Mouse (Mus musculus): ENCODE measurements around the gene Npvf. TPM values are rescaled to one million over a fixed set of nuclear protein-coding genes. Genes with fewer than 3 reads are reported as not detected.

The Npvf gene
- total and polyA plus RNA-seq, 2 experiments from 2014 or later, result not detected

GRCm38 (mm10) chr6:50662925-50663583 lies 8.8 kb upstream of the Npvf start:
- Histone ChIP-seq H3K4me3 (ENCODE audit: low read depth, low read length) (no peak overlapping the region), H3K4me2 (ENCODE audit: low read depth, low read length) (no peak overlapping the region), H3K27ac (ENCODE audit: low read depth) (no peak overlapping the region), H3K27me3 (ENCODE audit: control insufficient read depth, insufficient read depth, low read length) (no peaks in the 10 kb centered on the region), H3K9ac (replicated peaks; ENCODE audit: low read depth, low read length) (no peak overlapping the region), H3K4me1 (ENCODE audit: control insufficient read depth, insufficient read depth) (no peaks in the 10 kb centered on the region), H3K36me3 (replicated peaks; ENCODE audit: control insufficient read depth, insufficient read depth, low read length) (no peaks in the 10 kb centered on the region), H3K9me3 (replicated peaks; ENCODE audit: control insufficient read depth, low read length) (no peaks in the 10 kb centered on the region)
- TF ChIP-seq EP300 (IDR thresholded peaks at IDR 0.05; ENCODE audit: low read depth) (no peak), CTCF (IDR thresholded peaks at IDR 0.05; ENCODE audit: low read depth) (no peak)
- 56% methylated on average over 12 of the region's 12 CpGs for WGBS
- DNase-seq (ENCODE audit: low spot score), result no peak
- no peak for ATAC-seq (ENCODE audit: insufficient read depth, low read depth)

- H3K9me3 ChIP-seq (replicated peaks; ENCODE audit: control insufficient read depth, low read length), result no peaks in the 10 kb centered on the region
- ATAC-seq (ENCODE audit: insufficient read depth, low read depth), result no peak
- no peak for TF ChIP-seq EP300 (IDR thresholded peaks at IDR 0.05; ENCODE audit: low read depth)
- TF ChIP-seq CTCF (IDR thresholded peaks at IDR 0.05; ENCODE audit: low read depth), result no peak
- no peak overlapping the region for H3K9ac ChIP-seq (replicated peaks; ENCODE audit: low read depth, low read length)
- no peaks in the 10 kb centered on the region for H3K4me1 ChIP-seq (ENCODE audit: control insufficient read depth, insufficient read depth)
- no peaks in the 10 kb centered on the region for H3K27me3 ChIP-seq (ENCODE audit: control insufficient read depth, insufficient read depth, low read length)
- no peaks in the 10 kb centered on the region for H3K36me3 ChIP-seq (replicated peaks; ENCODE audit: control insufficient read depth, insufficient read depth, low read length)
- no peak overlapping the region for H3K4me2 ChIP-seq (ENCODE audit: low read depth, low read length)
- WGBS, result 74% methylated on average over 7 of the region's 7 CpGs
- H3K4me3 ChIP-seq (ENCODE audit: low read depth, low read length), result no peak overlapping the region
- DNase-seq (ENCODE audit: low spot score), result no peak
- no peak overlapping the region for H3K27ac ChIP-seq (ENCODE audit: low read depth)
Observed at GRCm38 (mm10) chr6:50661729-50662128, 7.5 kb upstream of the Npvf start.

DNA sequence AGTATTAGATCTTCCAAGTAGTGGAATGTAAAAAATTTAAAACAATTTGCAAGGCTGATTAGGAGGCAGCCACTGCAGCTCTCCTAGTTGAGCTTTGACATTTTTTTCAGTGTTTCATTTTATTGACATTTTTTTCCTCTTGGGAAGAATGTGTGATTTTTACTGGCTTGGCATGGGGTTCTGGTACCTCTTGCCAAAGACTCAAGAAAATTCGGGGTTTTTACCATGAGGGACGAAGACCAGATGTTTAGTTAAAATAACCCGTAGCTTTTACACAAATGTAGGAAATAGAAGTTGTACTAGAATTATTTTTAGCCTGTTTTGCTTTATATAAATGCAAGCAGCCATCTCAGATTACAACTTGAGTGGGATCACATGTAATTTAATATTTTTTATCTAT lies 4.2 kb upstream of the Npvf start:
- 63% methylated on average over 3 of the region's 3 CpGs for WGBS

GRCm38 (mm10) chr6:50658018-50658417 lies 3.8 kb upstream of the Npvf start:
- Histone ChIP-seq H3K36me3 (replicated peaks; ENCODE audit: control insufficient read depth, insufficient read depth, low read length) (no peaks in the 10 kb centered on the region), H3K4me1 (ENCODE audit: control insufficient read depth, insufficient read depth) (no peaks in the 10 kb centered on the region), H3K4me3 (ENCODE audit: low read depth, low read length) (no peak overlapping the region), H3K9me3 (replicated peaks; ENCODE audit: control insufficient read depth, low read length) (no peaks in the 10 kb centered on the region), H3K4me2 (ENCODE audit: low read depth, low read length) (no peak overlapping the region), H3K9ac (replicated peaks; ENCODE audit: low read depth, low read length) (no peak overlapping the region), H3K27ac (ENCODE audit: low read depth) (no peak overlapping the region), H3K27me3 (ENCODE audit: control insufficient read depth, insufficient read depth, low read length) (no peaks in the 10 kb centered on the region)
- no peak for DNase-seq (ENCODE audit: low spot score)
- no peak for ATAC-seq (ENCODE audit: insufficient read depth, low read depth)
- TF ChIP-seq EP300 (IDR thresholded peaks at IDR 0.05; ENCODE audit: low read depth) (no peak), CTCF (IDR thresholded peaks at IDR 0.05; ENCODE audit: low read depth) (no peak)
- WGBS, result 81% methylated on average over 5 of the region's 5 CpGs

More for the DNA sequence above, 4.2 kb upstream of the Npvf start:
- H3K36me3 ChIP-seq (replicated peaks; ENCODE audit: control insufficient read depth, insufficient read depth, low read length), result no peaks in the 10 kb centered on the region
- no peaks in the 10 kb centered on the region for H3K27me3 ChIP-seq (ENCODE audit: control insufficient read depth, insufficient read depth, low read length)
- no peak for DNase-seq (ENCODE audit: low spot score)
- H3K9ac ChIP-seq (replicated peaks; ENCODE audit: low read depth, low read length), result no peak overlapping the region
- no peaks in the 10 kb centered on the region for H3K9me3 ChIP-seq (replicated peaks; ENCODE audit: control insufficient read depth, low read length)
- H3K4me3 ChIP-seq (ENCODE audit: low read depth, low read length), result no peak overlapping the region
- TF ChIP-seq CTCF (IDR thresholded peaks at IDR 0.05; ENCODE audit: low read depth) (no peak), EP300 (IDR thresholded peaks at IDR 0.05; ENCODE audit: low read depth) (no peak)
- H3K4me2 ChIP-seq (ENCODE audit: low read depth, low read length), result no peak overlapping the region
- no peaks in the 10 kb centered on the region for H3K4me1 ChIP-seq (ENCODE audit: control insufficient read depth, insufficient read depth)
- H3K27ac ChIP-seq (ENCODE audit: low read depth), result no peak overlapping the region
- no peak for ATAC-seq (ENCODE audit: insufficient read depth, low read depth)

DNA sequence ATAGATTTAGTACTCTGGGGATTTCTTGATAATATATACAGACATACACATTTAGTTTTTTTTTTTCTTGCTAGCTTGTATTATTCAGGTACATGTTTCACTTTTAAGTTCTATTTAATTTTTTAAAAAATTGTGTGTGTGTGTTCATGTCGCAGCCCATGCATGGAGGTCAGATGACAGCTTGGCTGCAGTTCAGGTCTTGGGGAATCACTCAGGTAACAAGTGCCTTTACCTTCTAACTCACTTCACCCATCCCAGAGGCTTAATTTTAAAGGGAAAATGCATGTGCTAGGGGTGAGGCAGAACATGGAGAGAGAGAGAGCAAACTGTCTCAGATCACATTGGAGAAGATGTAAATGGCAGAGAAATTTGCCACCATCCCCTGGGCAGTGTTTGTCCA lies 2.2 kb upstream of the Npvf start:
- no peak for DNase-seq (ENCODE audit: low spot score)
- Histone ChIP-seq H3K9me3 (replicated peaks; ENCODE audit: control insufficient read depth, low read length) (no peaks in the 10 kb centered on the region), H3K4me3 (ENCODE audit: low read depth, low read length) (no peak overlapping the region), H3K27ac (ENCODE audit: low read depth) (no peak overlapping the region), H3K27me3 (ENCODE audit: control insufficient read depth, insufficient read depth, low read length) (no peaks in the 10 kb centered on the region), H3K4me2 (ENCODE audit: low read depth, low read length) (no peak overlapping the region), H3K36me3 (replicated peaks; ENCODE audit: control insufficient read depth, insufficient read depth, low read length) (no peaks in the 10 kb centered on the region), H3K9ac (replicated peaks; ENCODE audit: low read depth, low read length) (no peak overlapping the region), H3K4me1 (ENCODE audit: control insufficient read depth, insufficient read depth) (no peaks in the 10 kb centered on the region)
- ATAC-seq (ENCODE audit: insufficient read depth, low read depth), result no peak
- no peak for TF ChIP-seq EP300 (IDR thresholded peaks at IDR 0.05; ENCODE audit: low read depth)
- TF ChIP-seq CTCF (IDR thresholded peaks at IDR 0.05; ENCODE audit: low read depth), result no peak
- WGBS, result 92% methylated on average over 1 of the region's 1 CpGs

GRCm38 (mm10) chr6:50655925-50656324 lies 1.7 kb upstream of the Npvf start:
- no peaks in the 10 kb centered on the region for H3K27me3 ChIP-seq (ENCODE audit: control insufficient read depth, insufficient read depth, low read length)
- H3K4me1 ChIP-seq (ENCODE audit: control insufficient read depth, insufficient read depth), result no peaks in the 10 kb centered on the region
- TF ChIP-seq EP300 (IDR thresholded peaks at IDR 0.05; ENCODE audit: low read depth) (no peak), CTCF (IDR thresholded peaks at IDR 0.05; ENCODE audit: low read depth) (no peak)
- H3K36me3 ChIP-seq (replicated peaks; ENCODE audit: control insufficient read depth, insufficient read depth, low read length), result no peaks in the 10 kb centered on the region
- no peaks in the 10 kb centered on the region for H3K9me3 ChIP-seq (replicated peaks; ENCODE audit: control insufficient read depth, low read length)
- H3K4me2 ChIP-seq (ENCODE audit: low read depth, low read length), result no peak overlapping the region
- no peak overlapping the region for H3K4me3 ChIP-seq (ENCODE audit: low read depth, low read length)
- 81% methylated on average over 3 of the region's 3 CpGs for WGBS
- H3K9ac ChIP-seq (replicated peaks; ENCODE audit: low read depth, low read length), result no peak overlapping the region
- ATAC-seq (ENCODE audit: insufficient read depth, low read depth), result no peak
- no peak for DNase-seq (ENCODE audit: low spot score)
- H3K27ac ChIP-seq (ENCODE audit: low read depth), result no peak overlapping the region

All from heart, postnatal 0 days (tissue).